Mouse (Mus musculus) adrenal gland, postnatal 14 days (tissue): ENCODE results near the gene Eif5b. TPM values are rescaled to one million over a fixed set of nuclear protein-coding genes. Genes with fewer than 3 reads are reported as not detected.

ENCODE experiments used
- total RNA-seq: library from RNA; stranded (reverse); gene quantifications from 2 replicates; pipeline ENCODE4 v1.2.3, GENCODE M21; 2021

The Eif5b gene
- total RNA-seq, 1 experiment from 2014 or later, result 45.0 TPM

Other genes starting within 250 kb of the Eif5b start
- gene Tsga10, start 131.6 kb upstream of the Eif5b start, total RNA-seq, result 4.6 and 5.2 TPM in 2 replicates
- 18.4 and 19.3 TPM in 2 replicates for gene Lipt1, start 126.3 kb upstream of the Eif5b start, total RNA-seq
- 13.1 and 17.5 TPM in 2 replicates for gene Mitd1, start 107.6 kb upstream of the Eif5b start, total RNA-seq
- gene Mrpl30, start 107.5 kb upstream of the Eif5b start, total RNA-seq, result 308 and 342 TPM in 2 replicates
- gene Lyg2, start 81.5 kb upstream of the Eif5b start, total RNA-seq, result not detected in 2 replicates
- not detected in 2 replicates for gene Lyg1, start 40.3 kb upstream of the Eif5b start, total RNA-seq
- 68.2 and 69.0 TPM in 2 replicates for gene Txndc9, start 117 bp upstream of the Eif5b start, total RNA-seq
- gene Rev1, start 131.8 kb downstream of the Eif5b start, total RNA-seq, result 24.3 TPM in 2 replicates